Mouse (Mus musculus): ENCODE measurements around the gene Gab2. TPM values are rescaled to one million over a fixed set of nuclear protein-coding genes. Genes with fewer than 3 reads are reported as not detected.

Gene Gab2
- polyA plus RNA-seq (2015; fragmentation: Nextera tagmentation; extraction: Ambion mirVana) = 9.0 and 9.1 TPM in 2 replicates

GRCm38 (mm10) chr7:97081242-97081958, at the start of gene Gab2:
Gab2 (plus strand) TSS chr7:97081586.
- under 1% methylated on average over 61 of the region's 83 CpGs for WGBS
- H3K9me3 ChIP-seq = no peaks in the 10 kb centered on the region
- H3K36me3 ChIP-seq = no peaks in the 10 kb centered on the region
- peak; percentile 81 for ATAC-seq (ENCODE audit: borderline replicate concordance, extremely low read depth, low FRiP score, low TSS enrichment)
- H3K27ac ChIP-seq = peak within 1 kb of the TSS; percentile 96
- H3K4me1 ChIP-seq = peaks cover 37% of the 10 kb centered on the region
- H3K4me2 ChIP-seq = peak within 1 kb of the TSS; percentile 87
- no peaks in the 10 kb centered on the region for H3K27me3 ChIP-seq
- H3K4me3 ChIP-seq = peak within 1 kb of the TSS; percentile 98
- peak within 1 kb of the TSS; percentile 97 for H3K9ac ChIP-seq

- no peak overlapping the region for H3K4me3 ChIP-seq
- H3K9ac ChIP-seq = no peak overlapping the region
- H3K27ac ChIP-seq = no peak overlapping the region
- no peaks in the 10 kb centered on the region for H3K9me3 ChIP-seq
- 65% methylated on average over 2 of the region's 2 CpGs for WGBS
- no peak overlapping the region for H3K4me2 ChIP-seq
- H3K4me1 ChIP-seq = no peaks in the 10 kb centered on the region
- no peaks in the 10 kb centered on the region for H3K27me3 ChIP-seq
- ATAC-seq (ENCODE audit: borderline replicate concordance, extremely low read depth, low FRiP score, low TSS enrichment) = no peak
- no peaks in the 10 kb centered on the region for H3K36me3 ChIP-seq
Measured at GRCm38 (mm10) chr7:97032412-97032811, 49.0 kb upstream of the Gab2 start.

DNA sequence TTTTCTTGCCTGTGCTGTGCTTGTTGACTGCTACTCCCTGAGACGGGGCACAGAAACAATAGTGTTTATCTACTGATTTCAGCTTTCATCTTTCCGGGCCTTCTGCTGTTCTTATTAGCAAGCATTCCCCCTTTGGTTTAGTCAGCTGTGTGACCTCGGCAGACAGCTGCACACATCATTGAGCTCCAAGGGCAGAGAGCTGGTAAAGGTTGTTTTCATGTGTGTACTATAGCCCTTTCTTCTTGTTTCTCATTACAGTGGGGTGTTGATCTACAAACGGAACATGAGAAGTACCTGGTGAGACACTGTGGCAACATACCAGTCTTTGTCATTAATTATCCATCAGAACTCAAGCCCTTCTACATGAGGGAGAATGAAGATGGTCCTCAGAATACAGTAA, 41.7 kb upstream of the Gab2 start:
- no peaks in the 10 kb centered on the region for H3K36me3 ChIP-seq
- no peak for ATAC-seq (ENCODE audit: borderline replicate concordance, extremely low read depth, low FRiP score, low TSS enrichment)
- 69% methylated on average over 4 of the region's 4 CpGs for WGBS
- no peaks in the 10 kb centered on the region for H3K4me1 ChIP-seq
- H3K4me2 ChIP-seq = no peak overlapping the region
- no peaks in the 10 kb centered on the region for H3K9me3 ChIP-seq
- H3K27me3 ChIP-seq = no peaks in the 10 kb centered on the region
- H3K9ac ChIP-seq = no peak overlapping the region
- no peak overlapping the region for H3K4me3 ChIP-seq
- no peak overlapping the region for H3K27ac ChIP-seq

DNA sequence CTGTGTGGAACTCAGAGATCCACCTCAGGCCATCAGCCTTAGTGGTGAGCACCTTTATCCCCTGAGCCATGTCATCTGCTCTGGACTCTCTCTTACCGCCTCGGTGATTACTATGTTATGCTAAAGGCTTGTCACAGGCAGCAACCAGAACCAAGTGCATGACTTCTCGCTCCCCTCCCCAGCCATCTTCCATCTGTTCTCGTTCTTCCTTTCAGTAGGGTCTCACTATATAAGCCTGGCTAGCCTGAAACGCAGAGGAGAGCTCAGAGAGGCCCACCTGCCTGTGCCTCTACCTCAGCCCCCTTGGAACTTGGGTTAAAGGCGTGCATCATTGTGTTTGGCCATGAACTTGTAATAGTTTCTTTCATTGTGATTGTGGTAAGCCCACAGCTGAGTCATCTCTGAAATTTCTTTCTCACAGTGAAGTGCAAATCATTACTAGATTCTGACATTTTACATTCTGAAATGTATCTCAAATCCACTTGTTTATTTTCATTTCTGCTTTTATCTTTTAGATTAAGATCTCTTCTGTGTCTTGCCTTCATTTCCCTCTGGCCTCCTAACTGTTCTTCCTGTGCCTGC, 39.4 kb upstream of the Gab2 start:
- H3K4me2 ChIP-seq = no peak overlapping the region
- H3K27me3 ChIP-seq = no peaks in the 10 kb centered on the region
- no peaks in the 10 kb centered on the region for H3K4me1 ChIP-seq
- ATAC-seq (ENCODE audit: borderline replicate concordance, extremely low read depth, low FRiP score, low TSS enrichment) = no peak
- WGBS = 86% methylated on average over 6 of the region's 6 CpGs
- H3K9ac ChIP-seq = no peak overlapping the region
- no peaks in the 10 kb centered on the region for H3K9me3 ChIP-seq
- no peak overlapping the region for H3K27ac ChIP-seq
- H3K4me3 ChIP-seq = no peak overlapping the region
- H3K36me3 ChIP-seq = no peaks in the 10 kb centered on the region

DNA sequence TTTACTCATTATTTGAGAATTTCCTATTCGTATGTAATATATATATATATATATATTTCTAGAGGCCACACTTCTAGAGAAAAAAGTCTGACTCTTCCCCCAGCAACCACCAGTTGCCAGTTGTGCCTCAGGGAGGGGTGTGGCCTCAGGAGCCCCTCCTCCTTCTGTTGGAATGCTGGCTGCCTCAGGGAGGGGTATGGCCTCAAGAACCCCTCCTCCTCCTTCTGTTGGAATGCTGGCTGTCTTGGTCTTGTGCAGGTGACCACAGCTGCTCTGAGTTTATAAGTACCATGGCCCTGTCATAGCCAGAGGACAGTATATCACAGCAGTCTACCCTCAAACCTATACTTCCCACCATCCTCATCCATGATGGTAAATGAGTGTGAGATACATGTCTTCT, 38.4 kb upstream of the Gab2 start:
- H3K4me2 ChIP-seq = no peak overlapping the region
- no peak for ATAC-seq (ENCODE audit: borderline replicate concordance, extremely low read depth, low FRiP score, low TSS enrichment)

DNA sequence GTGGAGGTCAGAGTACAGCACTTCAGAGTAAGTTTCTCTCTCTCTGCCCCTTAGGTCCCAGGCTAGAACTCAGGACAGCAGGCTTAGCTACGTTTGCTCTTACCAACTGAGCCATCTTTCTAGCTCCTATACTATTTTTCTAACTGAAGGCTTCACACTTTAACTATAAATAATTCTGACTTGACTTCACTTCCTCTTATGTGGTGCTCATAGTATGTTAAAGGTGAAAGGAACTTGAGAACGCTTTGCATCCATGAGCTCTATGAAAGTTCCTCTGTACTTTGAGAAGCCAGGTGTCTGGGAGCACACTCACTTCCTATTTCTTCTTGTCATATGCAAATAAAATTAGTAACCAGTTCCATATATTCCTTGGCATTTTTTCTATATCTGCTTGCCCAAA, 20.4 kb upstream of the Gab2 start:
- H3K27ac ChIP-seq = no peak overlapping the region
- whole genome bisulfite sequencing = 75% methylated on average over 2 of the region's 2 CpGs
- H3K4me2 ChIP-seq = no peak overlapping the region
- no peaks in the 10 kb centered on the region for H3K4me1 ChIP-seq
- ATAC-seq (ENCODE audit: borderline replicate concordance, extremely low read depth, low FRiP score, low TSS enrichment) = no peak
- peaks cover 5% of the 10 kb centered on the region; the same call in 1 of the 2 replicates for H3K36me3 ChIP-seq
- H3K27me3 ChIP-seq = no peaks in the 10 kb centered on the region
- no peak overlapping the region for H3K4me3 ChIP-seq
- no peak overlapping the region for H3K9ac ChIP-seq
- no peaks in the 10 kb centered on the region for H3K9me3 ChIP-seq

More for the DNA sequence above, 38.4 kb upstream of the Gab2 start:
- Histone ChIP-seq H3K4me3 (no peak overlapping the region), H3K27me3 (no peaks in the 10 kb centered on the region), H3K36me3 (no peaks in the 10 kb centered on the region), H3K9me3 (no peaks in the 10 kb centered on the region), H3K9ac (no peak overlapping the region), H3K27ac (no peak overlapping the region), H3K4me1 (no peaks in the 10 kb centered on the region)
- 75% methylated on average over 1 of the region's 1 CpGs for WGBS

- no peak for ATAC-seq (ENCODE audit: borderline replicate concordance, extremely low read depth, low FRiP score, low TSS enrichment)
Measured at GRCm38 (mm10) chr7:97071512-97071911, 9.9 kb upstream of the Gab2 start.

GRCm38 (mm10) chr7:97072061-97072460, 9.3 kb upstream of the Gab2 start:
- Histone ChIP-seq H3K4me1 (0 out of 2 replicates have a peak, but pooled peaks cover 5% of the 10 kb centered on the region), H3K4me3 (no peak overlapping the region), H3K9me3 (no peaks in the 10 kb centered on the region), H3K27me3 (no peaks in the 10 kb centered on the region), H3K9ac (no peak overlapping the region), H3K27ac (no peak overlapping the region), H3K4me2 (no peak overlapping the region), H3K36me3 (no peaks in the 10 kb centered on the region)
- WGBS = 44% methylated on average over 5 of the region's 5 CpGs
- ATAC-seq (ENCODE audit: borderline replicate concordance, extremely low read depth, low FRiP score, low TSS enrichment) = no peak

More at GRCm38 (mm10) chr7:97071512-97071911, 9.9 kb upstream of the Gab2 start:
- H3K4me3 ChIP-seq = no peak overlapping the region
- H3K9ac ChIP-seq = no peak overlapping the region
- H3K27ac ChIP-seq = no peak overlapping the region
- WGBS = 60% methylated on average over 3 of the region's 3 CpGs
- H3K27me3 ChIP-seq = no peaks in the 10 kb centered on the region
- H3K9me3 ChIP-seq = no peaks in the 10 kb centered on the region
- 0 out of 2 replicates have a peak, but pooled peaks cover 2% of the 10 kb centered on the region for H3K4me1 ChIP-seq
- no peaks in the 10 kb centered on the region for H3K36me3 ChIP-seq
- H3K4me2 ChIP-seq = no peak overlapping the region

DNA sequence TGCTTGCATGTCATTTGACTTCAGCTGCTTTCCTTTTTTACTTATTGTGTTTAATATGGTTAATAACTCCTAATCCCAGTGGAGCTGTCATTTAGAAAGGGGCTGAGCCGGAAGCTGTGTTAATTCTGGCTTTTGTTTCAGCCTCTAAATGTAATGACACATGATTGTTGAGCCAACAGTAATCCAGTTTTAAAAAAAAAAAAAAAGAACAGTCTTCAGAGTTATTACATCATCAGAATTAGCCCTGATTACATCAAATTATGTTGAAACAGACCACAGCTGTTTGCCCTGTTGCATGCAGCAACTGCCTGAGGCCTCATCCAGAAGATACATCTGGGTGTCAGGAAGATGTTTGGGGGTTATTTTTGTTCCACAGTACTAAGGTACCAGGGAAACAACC, 6.4 kb upstream of the Gab2 start:
- no peak overlapping the region for H3K27ac ChIP-seq
- H3K4me1 ChIP-seq = peaks cover 16% of the 10 kb centered on the region
- no peaks in the 10 kb centered on the region for H3K9me3 ChIP-seq
- H3K4me3 ChIP-seq = no peak overlapping the region
- no peak for ATAC-seq (ENCODE audit: borderline replicate concordance, extremely low read depth, low FRiP score, low TSS enrichment)
- H3K36me3 ChIP-seq = no peaks in the 10 kb centered on the region
- no peaks in the 10 kb centered on the region for H3K27me3 ChIP-seq
- no peak overlapping the region for H3K4me2 ChIP-seq
- no peak overlapping the region for H3K9ac ChIP-seq
- 56% methylated on average over 1 of the region's 1 CpGs for WGBS

GRCm38 (mm10) chr7:97076977-97077376, 4.4 kb upstream of the Gab2 start:
- Histone ChIP-seq H3K9ac (no peak overlapping the region), H3K27ac (no peak overlapping the region)
- ATAC-seq (ENCODE audit: borderline replicate concordance, extremely low read depth, low FRiP score, low TSS enrichment) = no peak

DNA sequence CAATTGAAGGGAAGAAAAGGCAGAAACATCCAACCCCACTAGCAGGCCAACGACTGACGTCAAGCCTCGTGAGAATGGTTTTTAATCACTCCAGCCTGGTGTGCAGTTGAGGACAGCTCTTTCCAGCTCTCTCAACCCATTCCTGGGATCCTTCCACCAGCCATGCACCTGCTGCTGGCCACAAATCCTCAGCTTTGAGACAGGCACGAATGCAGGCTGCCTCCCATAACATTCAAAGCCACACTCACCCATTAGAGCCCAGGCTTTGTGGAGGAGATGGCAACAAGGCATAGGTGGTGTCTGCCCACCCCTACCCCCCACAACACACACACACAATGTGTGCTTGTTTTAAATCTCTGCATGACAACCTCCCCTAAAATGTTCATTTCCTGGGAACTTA, 2.7 kb upstream of the Gab2 start:
- no peaks in the 10 kb centered on the region for H3K9me3 ChIP-seq
- H3K4me3 ChIP-seq = no peak overlapping the region
- no peak overlapping the region for H3K4me2 ChIP-seq
- no peak for ATAC-seq (ENCODE audit: borderline replicate concordance, extremely low read depth, low FRiP score, low TSS enrichment)
- no peak overlapping the region for H3K9ac ChIP-seq
- 47% methylated on average over 4 of the region's 4 CpGs for WGBS
- H3K4me1 ChIP-seq = peaks cover 30% of the 10 kb centered on the region
- no peaks in the 10 kb centered on the region for H3K27me3 ChIP-seq
- no peaks in the 10 kb centered on the region for H3K36me3 ChIP-seq
- no peak overlapping the region for H3K27ac ChIP-seq

More at GRCm38 (mm10) chr7:97076977-97077376, 4.4 kb upstream of the Gab2 start:
- H3K9me3 ChIP-seq = no peaks in the 10 kb centered on the region
- H3K4me2 ChIP-seq = no peak overlapping the region
- peaks cover 21% of the 10 kb centered on the region for H3K4me1 ChIP-seq
- H3K36me3 ChIP-seq = no peaks in the 10 kb centered on the region
- no peaks in the 10 kb centered on the region for H3K27me3 ChIP-seq
- H3K4me3 ChIP-seq = no peak overlapping the region

- H3K4me1 ChIP-seq = peaks cover 33% of the 10 kb centered on the region
- H3K27ac ChIP-seq = peak overlapping the region; percentile 77
- no peak overlapping the region for H3K9ac ChIP-seq
- ATAC-seq (ENCODE audit: borderline replicate concordance, extremely low read depth, low FRiP score, low TSS enrichment) = no peak
- H3K27me3 ChIP-seq = no peaks in the 10 kb centered on the region
- H3K4me3 ChIP-seq = no peak overlapping the region
- no peaks in the 10 kb centered on the region for H3K9me3 ChIP-seq
- no peaks in the 10 kb centered on the region for H3K36me3 ChIP-seq
- WGBS = 10% methylated on average over 6 of the region's 6 CpGs
- peak overlapping the region; percentile 21; the same call in 1 of the 2 replicates for H3K4me2 ChIP-seq
Measured at GRCm38 (mm10) chr7:97079145-97079544, 2.2 kb upstream of the Gab2 start.
